8 mouse cellular contexts compared by ENCODE assay signal in genomic region chr16:29575620-29576019, GRCm38 (mm10). TPM values are rescaled to one million over a fixed set of nuclear protein-coding genes. Genes with fewer than 3 reads are reported as not detected.
A peak's percentile ranks its signal among the peaks of the same experiment; 100 is the strongest.
DNase-seq lines count a peak whose midpoint lies in the region; ATAC-seq and TF ChIP-seq lines count a peak whose summit lies in the region.

No protein-coding gene starts in this region.

- H3K9me3 ChIP-seq in forebrain, embryonic 14.5 days (replicated peaks; ENCODE audit: control insufficient read depth, low read length) = no peaks in the 10 kb centered on the region
- H3K9me3 ChIP-seq in forebrain, embryonic 13.5 days (replicated peaks) = no peaks in the 10 kb centered on the region
- H3K9me3 ChIP-seq in liver, embryonic 14.5 days (ENCODE audit: control insufficient read depth, low read length) = no peaks in the 10 kb centered on the region
- no peaks in the 10 kb centered on the region for H3K9me3 ChIP-seq in MEL (replicated peaks; ENCODE audit: insufficient read depth, low read length)

- H3K27me3 ChIP-seq in forebrain, embryonic 14.5 days (replicated peaks; ENCODE audit: control insufficient read depth, insufficient read depth, low read length) = no peaks in the 10 kb centered on the region
- no peaks in the 10 kb centered on the region for H3K27me3 ChIP-seq in forebrain, embryonic 13.5 days
- no peaks in the 10 kb centered on the region for H3K27me3 ChIP-seq in liver, embryonic 14.5 days (ENCODE audit: control insufficient read depth, insufficient read depth, low read length)
- peaks cover 4 to 5% of the 10 kb centered on the region in 2 experiments for H3K27me3 ChIP-seq in MEL (ENCODE audit: control insufficient read depth in 1 of 2, insufficient read depth in 2 of 2, low read length in 2 of 2)
- no peaks in the 10 kb centered on the region for H3K27me3 ChIP-seq in thymus, adult 2 months (ENCODE audit: control insufficient read depth, insufficient read depth, low read length)

- no peak overlapping the region for H3K4me3 ChIP-seq in forebrain, embryonic 14.5 days (ENCODE audit: low read depth, low read length)
- H3K4me3 ChIP-seq in forebrain, embryonic 13.5 days = no peak overlapping the region
- H3K4me3 ChIP-seq in liver, embryonic 14.5 days (ENCODE audit: insufficient read depth in 1 of 2, low read depth in 2 of 2, low read length in 2 of 2) = no peak overlapping the region
- no peak overlapping the region for H3K4me3 ChIP-seq in MEL (ENCODE audit: control insufficient read depth in 1 of 2, insufficient read depth in 1 of 2, low read depth in 2 of 2, low read length in 2 of 2)
- H3K4me3 ChIP-seq in thymus, adult 2 months (ENCODE audit: control insufficient read depth, insufficient read depth, low read length) = no peak overlapping the region

- TF ChIP-seq RAD21 in MEL (IDR thresholded peaks at IDR 0.05; ENCODE audit: low read depth, low read length) = peak; percentile 39

- ATAC-seq in forebrain, embryonic 14.5 days = no peak
- no peak for ATAC-seq in forebrain, embryonic 13.5 days
- ATAC-seq in liver, embryonic 14.5 days (ENCODE audit: insufficient read depth) = no peak

- TF ChIP-seq CTCF in liver, embryonic 14.5 days (IDR thresholded peaks at IDR 0.05; ENCODE audit: low read depth) = peak; percentile 42; the same call in 1 of the 2 replicates
- peak; percentile 19 to 58 (median 47); a peak in 5 of 6 replicates for TF ChIP-seq CTCF in MEL (IDR thresholded peaks at IDR 0.05 in 2 of 3, conservative IDR thresholded peaks at IDR 0.05 in 1 of 3; ENCODE audit: control insufficient read depth in 1 of 3, insufficient read depth in 1 of 3, low read depth in 2 of 3, low read length in 3 of 3, poor library complexity in 1 of 3, severe bottlenecking in 1 of 3)
- no peak for TF ChIP-seq CTCF in thymus, adult 2 months (IDR thresholded peaks at IDR 0.05; ENCODE audit: borderline replicate concordance, control insufficient read depth, extremely low read depth, insufficient read depth, low read length, poor library complexity)

- 12% methylated on average over 5 of the region's 5 CpGs for WGBS in forebrain, embryonic 14.5 days
- 20% methylated on average over 5 of the region's 5 CpGs for WGBS in forebrain, embryonic 13.5 days
- 5% methylated on average over 5 of the region's 5 CpGs for WGBS in liver, embryonic 14.5 days (ENCODE audit: insufficient replicate concordance)
- WGBS in thymus, adult 2 months = 8% methylated on average over 5 of the region's 5 CpGs

- H3K4me2 ChIP-seq in forebrain, embryonic 14.5 days (ENCODE audit: low read length) = no peak overlapping the region
- H3K4me2 ChIP-seq in forebrain, embryonic 13.5 days = no peak overlapping the region
- H3K4me2 ChIP-seq in liver, embryonic 14.5 days (ENCODE audit: low read depth) = no peak overlapping the region

- no peak for TF ChIP-seq POLR2A in MEL (IDR thresholded peaks at IDR 0.05; ENCODE audit: control insufficient read depth in 1 of 2, insufficient read depth in 1 of 2, low read depth in 1 of 2, low read length in 2 of 2, poor library complexity in 1 of 2)
- TF ChIP-seq POLR2A in thymus, adult 2 months (IDR thresholded peaks at IDR 0.05; ENCODE audit: control insufficient read depth, extremely low read depth, insufficient read depth, low read length, poor library complexity) = no peak

- peak; percentile 73 for DNase-seq in forebrain, embryonic 14.5 days (ENCODE audit: low spot score)
- no peak for DNase-seq in liver, embryonic 14.5 days (ENCODE audit: low read depth in 3 of 3, low spot score in 3 of 3)
- DNase-seq in liver (no peak), MEL (ENCODE audit: low read depth, low spot score) (peak; percentile 52)
- peak; percentile 41 to 52 for DNase-seq in kidney, postnatal 4 days
- DNase-seq in thymus, adult 2 months = no peak
- DNase-seq in thymus, postnatal 10 days (ENCODE audit: low spot score in 2 of 2) = no peak

- no peak overlapping the region for H3K9ac ChIP-seq in forebrain, embryonic 14.5 days (ENCODE audit: low read length)
- H3K9ac ChIP-seq in forebrain, embryonic 13.5 days = no peak overlapping the region
- H3K9ac ChIP-seq in liver, embryonic 14.5 days (replicated peaks) = no peak overlapping the region
- H3K9ac ChIP-seq in MEL (ENCODE audit: control insufficient read depth, low read depth, low read length, poor library complexity, severe bottlenecking) = no peak overlapping the region

- no peak overlapping the region for H3K27ac ChIP-seq in forebrain, embryonic 14.5 days (ENCODE audit: low read depth, low read length)
- H3K27ac ChIP-seq in forebrain, embryonic 13.5 days = no peak overlapping the region
- H3K27ac ChIP-seq in liver, embryonic 14.5 days = no peak overlapping the region
- no peak overlapping the region for H3K27ac ChIP-seq in MEL (ENCODE audit: control insufficient read depth, low read depth, low read length)
- H3K27ac ChIP-seq in thymus, adult 2 months (ENCODE audit: control insufficient read depth, insufficient read depth, low read length) = no peak overlapping the region

- TF ChIP-seq EP300 in liver, embryonic 14.5 days (IDR thresholded peaks at IDR 0.05; ENCODE audit: low read depth) = no peak
- TF ChIP-seq EP300 in MEL (IDR thresholded peaks at IDR 0.05; ENCODE audit: low read depth in 1 of 2, low read length in 2 of 2) = no peak

- peaks cover 7% of the 10 kb centered on the region for H3K4me1 ChIP-seq in forebrain, embryonic 14.5 days (ENCODE audit: control insufficient read depth, insufficient read depth, low read length)
- peaks cover 10% of the 10 kb centered on the region for H3K4me1 ChIP-seq in forebrain, embryonic 13.5 days
- peaks cover 3 to 4% of the 10 kb centered on the region in 2 experiments; a peak in 1 of 4 replicates for H3K4me1 ChIP-seq in liver, embryonic 14.5 days (replicated peaks; ENCODE audit: control insufficient read depth in 2 of 2, insufficient read depth in 2 of 2, low read length in 1 of 2)
- H3K4me1 ChIP-seq in MEL (ENCODE audit: control insufficient read depth in 1 of 2, insufficient read depth in 2 of 2, low read length in 2 of 2) = peaks cover 1 to 3% of the 10 kb centered on the region in 2 experiments; a peak in 2 of 4 replicates
- H3K4me1 ChIP-seq in thymus, adult 2 months (replicated peaks; ENCODE audit: control insufficient read depth, insufficient read depth, low read length) = peaks cover 3% of the 10 kb centered on the region; the same call in 1 of the 2 replicates

- H3K36me3 ChIP-seq in forebrain, embryonic 14.5 days (ENCODE audit: control insufficient read depth, insufficient read depth, low read length) = no peaks in the 10 kb centered on the region
- no peaks in the 10 kb centered on the region for H3K36me3 ChIP-seq in forebrain, embryonic 13.5 days (ENCODE audit: poor library complexity, severe bottlenecking)
- no peaks in the 10 kb centered on the region for H3K36me3 ChIP-seq in liver, embryonic 14.5 days (replicated peaks; ENCODE audit: control insufficient read depth, insufficient read depth, low read depth)
- H3K36me3 ChIP-seq in MEL (ENCODE audit: control insufficient read depth in 1 of 2, insufficient read depth in 2 of 2, low read length in 2 of 2) = peaks cover 0 to 5% of the 10 kb centered on the region in 2 experiments; a peak in 2 of 4 replicates
- H3K36me3 ChIP-seq in thymus, adult 2 months (ENCODE audit: control insufficient read depth, insufficient read depth, low read length) = no peaks in the 10 kb centered on the region

- peaks cover 12% of the 10 kb centered on the region for H3K79me2 ChIP-seq in MEL (ENCODE audit: control insufficient read depth, insufficient read depth, low read length, poor library complexity)

TF ChIP-seq in MEL, 35 proteins besides CTCF, POLR2A, EP300 and RAD21:
- TF ChIP-seq SMC3 (IDR thresholded peaks at IDR 0.05; ENCODE audit: low read depth, low read length) (peak; percentile 65), USF2 (IDR thresholded peaks at IDR 0.05; ENCODE audit: borderline replicate concordance in 1 of 2, insufficient read depth in 1 of 2, low read depth in 1 of 2, low read length in 2 of 2) (no peak), CHD2 (IDR thresholded peaks at IDR 0.05; ENCODE audit: low read length) (no peak)

RNA-seq across cellular contexts. Expression of gene Opa1, which starts 3.5 kb away (rescaled TPM):
- 43.0 and 55.6 TPM in 2 replicates for polyA plus RNA-seq in forebrain, embryonic 14.5 days (2014; fragmentation: Nextera tagmentation; extraction: Ambion mirVana)
- 40.0 and 41.6 TPM in 2 replicates for polyA plus RNA-seq in forebrain, embryonic 13.5 days (2015; fragmentation: Nextera tagmentation; extraction: Ambion mirVana)
- polyA plus RNA-seq in liver, embryonic 14.5 days (2012; rRNA removed) = 5.1 and 9.6 TPM in 2 replicates
- 17.0 and 20.5 TPM in 2 replicates for polyA plus RNA-seq in liver, embryonic 14.5 days (2014; fragmentation: Nextera tagmentation; extraction: Ambion mirVana)
- 45.6 and 48.4 TPM in 2 replicates for total RNA-seq in MEL (2012; rRNA removed)
- polyA plus RNA-seq in MEL (2012; ENCODE audit: insufficient read depth in 1 of 2, insufficient read length in 2 of 2, low read depth in 1 of 2, low replicate concordance in 2 of 2, missing spikeins in 1 of 2) = 10 to 100 TPM; 43.4 to 56.1 TPM
- polyA plus RNA-seq in thymus, adult 2 months (2012; rRNA removed) = 11.9 and 13.3 TPM in 2 replicates

RNA-seq across cellular contexts. Expression of gene Atp13a4, which starts 31.0 kb away (rescaled TPM):
- polyA plus RNA-seq in forebrain, embryonic 14.5 days (2014; fragmentation: Nextera tagmentation; extraction: Ambion mirVana) = 0.43 and 0.63 TPM in 2 replicates
- 0.29 and 0.54 TPM in 2 replicates for polyA plus RNA-seq in forebrain, embryonic 13.5 days (2015; fragmentation: Nextera tagmentation; extraction: Ambion mirVana)
- polyA plus RNA-seq in liver, embryonic 14.5 days (2012; rRNA removed) = not detected in 2 replicates
- polyA plus RNA-seq in liver, embryonic 14.5 days (2014; fragmentation: Nextera tagmentation; extraction: Ambion mirVana) = not detected in 2 replicates
- total RNA-seq in MEL (2012; rRNA removed) = not detected in 2 replicates
- polyA plus RNA-seq in MEL (2012; ENCODE audit: insufficient read depth in 1 of 2, insufficient read length in 2 of 2, low read depth in 1 of 2, low replicate concordance in 2 of 2, missing spikeins in 1 of 2) = not detected
- polyA plus RNA-seq in thymus, adult 2 months (2012; rRNA removed) = 0.15 and 0.18 TPM in 2 replicates

Comparison
In these comparisons a context has a peak if more than half of its experiments do, and no peak if none do; other contexts are left out.
1. DNase-seq: peak in forebrain, embryonic 14.5 days (single experiment), MEL (single experiment) and kidney, postnatal 4 days (2 of 2); none in liver, embryonic 14.5 days (0 of 3), liver (single experiment), thymus, adult 2 months (single experiment) and thymus, postnatal 10 days (0 of 2).